18 mouse cellular contexts compared by ENCODE assay signal in the genomic region with DNA sequence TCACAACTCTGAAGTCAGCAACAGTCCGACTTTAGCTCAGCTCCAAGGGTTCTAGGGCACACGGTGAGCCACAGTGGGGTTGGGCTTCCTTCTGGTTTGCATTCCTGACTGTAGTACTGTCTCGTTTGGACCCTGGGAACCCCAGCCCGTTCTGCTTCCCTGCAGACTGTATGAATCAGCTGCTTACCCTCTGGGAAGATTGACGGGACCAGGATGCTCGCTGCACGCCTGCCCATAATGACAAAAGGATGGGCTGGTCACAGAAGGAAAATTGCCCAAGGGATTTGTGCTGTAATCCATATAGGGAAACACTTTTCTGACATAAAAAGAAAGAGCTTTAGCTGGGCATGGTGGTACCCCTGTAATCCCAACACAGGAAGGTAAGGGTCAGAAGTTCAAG. TPM values are rescaled to one million over a fixed set of nuclear protein-coding genes. Genes with fewer than 3 reads are reported as not detected.
"Had no signal": no experiment of that assay in that cellular context is flagged by ENCODE, and none has a peak within 500 bp of the region (broad histone marks: within the 10 kb centered on the region; RNA-seq: fewer than 3 reads in every experiment).

No protein-coding gene starts in this region.

- H3K4me2 ChIP-seq: liver, embryonic 13.5 days; lung, embryonic 15.5 days; midbrain, embryonic 11.5 days; neural tube, embryonic 15.5 days had no signal

- H3K9me3 ChIP-seq: liver, embryonic 13.5 days; lung, embryonic 15.5 days; megakaryocyte, embryonic 14.5 days; neural tube, embryonic 15.5 days had no signal

- H3K4me3 ChIP-seq: liver, embryonic 13.5 days; lung, embryonic 15.5 days; megakaryocyte, embryonic 14.5 days; neural tube, embryonic 15.5 days had no signal

- H3K9ac ChIP-seq: liver, embryonic 13.5 days; liver, postnatal 0 days; lung, embryonic 15.5 days; neural tube, embryonic 15.5 days had no signal

- H3K27ac ChIP-seq: liver, embryonic 13.5 days; lung, embryonic 15.5 days; macrophage; neural tube, embryonic 15.5 days; stomach, postnatal 0 days had no signal

- DNase-seq: kidney, adult 8-10 months; liver; liver, embryonic 13.5 days; liver, postnatal 0 days; lung, postnatal 14 days; right cerebral cortex, postnatal 25 days had no signal

- H3K36me3 ChIP-seq: lung, embryonic 15.5 days had no signal

- H3K27me3 ChIP-seq: liver, embryonic 13.5 days; lung, embryonic 15.5 days; megakaryocyte, embryonic 14.5 days; neural tube, embryonic 15.5 days had no signal

- ATAC-seq: intestine, postnatal 0 days; liver, postnatal 0 days; midbrain, embryonic 16.5 days had no signal

RNA-seq across cellular contexts. Expression of gene Sec14l3, which starts 34.2 kb away (rescaled TPM):
- polyA plus RNA-seq: intestine, postnatal 0 days; limb, embryonic 11.5 days; liver, embryonic 13.5 days; liver, postnatal 0 days; macrophage; midbrain, embryonic 11.5 days; neural tube, embryonic 11.5 days; small intestine, adult 2 months; urinary bladder, adult 2 months had no signal
